In the genomic region with DNA sequence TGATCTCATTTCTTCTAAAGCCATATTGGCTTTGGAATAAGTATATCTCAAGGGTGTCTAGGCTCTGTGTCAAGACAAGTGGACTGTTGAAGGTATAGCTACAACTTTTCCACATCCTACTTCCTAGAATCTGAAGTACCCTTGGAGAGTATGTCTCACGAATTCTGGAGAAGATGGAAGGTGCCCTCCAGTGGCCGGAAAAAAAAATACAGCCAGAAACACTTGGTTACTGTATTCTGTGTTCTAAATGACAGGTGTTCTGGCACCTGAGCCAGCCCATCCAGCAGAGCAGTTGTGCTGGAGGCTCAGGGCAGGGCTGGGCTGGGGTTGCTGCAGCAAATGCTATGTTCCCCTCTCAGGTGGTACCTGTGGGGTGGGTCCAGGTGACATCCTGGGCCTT, we compare ENCODE assay signal across 10 mouse cellular contexts. TPM values are rescaled to one million over a fixed set of nuclear protein-coding genes. Genes with fewer than 3 reads are reported as not detected.
DNase-seq lines count a peak whose midpoint lies in the region; ATAC-seq and TF ChIP-seq lines count a peak whose summit lies in the region.
"Had no signal": no experiment of that assay in that cellular context is flagged by ENCODE, and none has a peak within 500 bp of the region (broad histone marks: within the 10 kb centered on the region; RNA-seq: fewer than 3 reads in every experiment).

No protein-coding gene starts in this region.

- peak; percentile 80 for TF ChIP-seq CTCF in intestine, postnatal 0 days (IDR thresholded peaks at IDR 0.05; ENCODE audit: low read depth)
- peak; percentile 75 for TF ChIP-seq CTCF in left cerebral cortex, adult 2 months (IDR thresholded peaks at IDR 0.05)

- H3K4me1 ChIP-seq in intestine, postnatal 0 days (replicated peaks; ENCODE audit: control insufficient read depth, insufficient read depth, low read length): no peaks in the 10 kb centered on the region
- no peaks in the 10 kb centered on the region for H3K4me1 ChIP-seq in intestine, embryonic 16.5 days (ENCODE audit: control insufficient read depth, insufficient read depth, low read length)
- H3K4me1 ChIP-seq in hindbrain, embryonic 14.5 days (replicated peaks; ENCODE audit: control insufficient read depth, insufficient read depth, low read length): no peaks in the 10 kb centered on the region
- H3K4me1 ChIP-seq in midbrain, embryonic 15.5 days: no peaks in the 10 kb centered on the region
- H3K4me1 ChIP-seq in stomach, embryonic 16.5 days (ENCODE audit: control insufficient read depth, insufficient read depth, low read length): no peaks in the 10 kb centered on the region
- H3K4me1 ChIP-seq: embryonic facial prominence, embryonic 12.5 days had no signal

- H3K4me2 ChIP-seq in intestine, postnatal 0 days (replicated peaks; ENCODE audit: low read depth): no peak overlapping the region
- H3K4me2 ChIP-seq in intestine, embryonic 16.5 days (ENCODE audit: low read depth, low read length): no peak overlapping the region
- H3K4me2 ChIP-seq in hindbrain, embryonic 14.5 days (replicated peaks): no peak overlapping the region
- H3K4me2 ChIP-seq in midbrain, embryonic 15.5 days: no peak overlapping the region
- no peak overlapping the region for H3K4me2 ChIP-seq in stomach, embryonic 16.5 days (ENCODE audit: low read depth, low read length)
- H3K4me2 ChIP-seq: embryonic facial prominence, embryonic 12.5 days had no signal

- peak; percentile 66 for DNase-seq in ZHBTc4 (ENCODE audit: low read depth, low spot score)
- DNase-seq in embryo, embryonic 11 days: peak; percentile 67
- DNase-seq in hindbrain, embryonic 14.5 days (ENCODE audit: low spot score): peak; percentile 78
- peak; percentile 63 to 74 for DNase-seq in left cerebral cortex, adult 2 months (ENCODE audit: extremely low spot score in 1 of 2, low spot score in 2 of 2)

- no peak for ATAC-seq in intestine, postnatal 0 days
- ATAC-seq in intestine, embryonic 16.5 days: no peak
- 0 out of 2 replicates have a peak, but pooled peaks have one; percentile 34 for ATAC-seq in hindbrain, embryonic 14.5 days (ENCODE audit: low FRiP score)
- ATAC-seq in midbrain, embryonic 15.5 days (replicated peaks): 0 out of 2 replicates have a peak, but pooled peaks have one; percentile 20
- ATAC-seq in stomach, embryonic 16.5 days (ENCODE audit: insufficient read depth, low FRiP score): peak; percentile 3; the same call in 1 of the 2 replicates

- 5% methylated on average over 2 of the region's 2 CpGs for WGBS in intestine, postnatal 0 days
- WGBS in intestine, embryonic 16.5 days: 2% methylated on average over 2 of the region's 2 CpGs
- WGBS in hindbrain, embryonic 14.5 days: 2% methylated on average over 2 of the region's 2 CpGs
- 0% methylated on average over 2 of the region's 2 CpGs for WGBS in midbrain, embryonic 15.5 days
- 1% methylated on average over 2 of the region's 2 CpGs for WGBS in stomach, embryonic 16.5 days

- no peak overlapping the region for H3K4me3 ChIP-seq in intestine, postnatal 0 days (ENCODE audit: low read depth, low read length)
- no peak overlapping the region for H3K4me3 ChIP-seq in intestine, embryonic 16.5 days (ENCODE audit: low read length)
- no peak overlapping the region for H3K4me3 ChIP-seq in hindbrain, embryonic 14.5 days (replicated peaks; ENCODE audit: low read length)
- no peak overlapping the region for H3K4me3 ChIP-seq in left cerebral cortex, adult 2 months
- no peak overlapping the region for H3K4me3 ChIP-seq in midbrain, embryonic 15.5 days
- H3K4me3 ChIP-seq in stomach, embryonic 16.5 days (replicated peaks; ENCODE audit: low read length): no peak overlapping the region
- H3K4me3 ChIP-seq: embryonic facial prominence, embryonic 12.5 days had no signal

- H3K9me3 ChIP-seq in intestine, postnatal 0 days (ENCODE audit: control insufficient read depth): no peaks in the 10 kb centered on the region
- no peaks in the 10 kb centered on the region for H3K9me3 ChIP-seq in intestine, embryonic 16.5 days (ENCODE audit: control insufficient read depth, low read length)
- H3K9me3 ChIP-seq in hindbrain, embryonic 14.5 days (ENCODE audit: control insufficient read depth, low read length): no peaks in the 10 kb centered on the region
- no peaks in the 10 kb centered on the region for H3K9me3 ChIP-seq in midbrain, embryonic 15.5 days
- H3K9me3 ChIP-seq in stomach, embryonic 16.5 days (replicated peaks; ENCODE audit: control insufficient read depth, low read length): no peaks in the 10 kb centered on the region
- H3K9me3 ChIP-seq: embryonic facial prominence, embryonic 12.5 days had no signal

- intact Hi-C loops in left cerebral cortex, adult 2 months (cut with DNase I): loop anchor here (2.0 kb wide), 2 partner anchors 21 to 51 kb away; a partner anchor contains a TSS

- no peak overlapping the region for H3K9ac ChIP-seq in intestine, postnatal 0 days (ENCODE audit: low read depth, low read length)
- H3K9ac ChIP-seq in intestine, embryonic 16.5 days (ENCODE audit: low read depth, low read length): no peak overlapping the region
- H3K9ac ChIP-seq in hindbrain, embryonic 14.5 days: no peak overlapping the region
- H3K9ac ChIP-seq in midbrain, embryonic 15.5 days: no peak overlapping the region
- no peak overlapping the region for H3K9ac ChIP-seq in stomach, embryonic 16.5 days (ENCODE audit: low read length)
- H3K9ac ChIP-seq: embryonic facial prominence, embryonic 12.5 days had no signal

- H3K27me3 ChIP-seq in intestine, postnatal 0 days (replicated peaks; ENCODE audit: control insufficient read depth, insufficient read depth, low read length): no peaks in the 10 kb centered on the region
- no peaks in the 10 kb centered on the region for H3K27me3 ChIP-seq in intestine, embryonic 16.5 days (replicated peaks; ENCODE audit: control insufficient read depth, insufficient read depth, low read length)
- H3K27me3 ChIP-seq in hindbrain, embryonic 14.5 days (ENCODE audit: control insufficient read depth, insufficient read depth, low read length): no peaks in the 10 kb centered on the region
- no peaks in the 10 kb centered on the region for H3K27me3 ChIP-seq in midbrain, embryonic 15.5 days (replicated peaks)
- H3K27me3 ChIP-seq in stomach, embryonic 16.5 days (ENCODE audit: control insufficient read depth, insufficient read depth, low read length): no peaks in the 10 kb centered on the region
- H3K27me3 ChIP-seq: embryonic facial prominence, embryonic 12.5 days had no signal

- peaks cover 24% of the 10 kb centered on the region for H3K36me3 ChIP-seq in intestine, postnatal 0 days (ENCODE audit: control insufficient read depth, insufficient read depth)
- no peaks in the 10 kb centered on the region for H3K36me3 ChIP-seq in intestine, embryonic 16.5 days (ENCODE audit: control insufficient read depth, insufficient read depth, low read length)
- H3K36me3 ChIP-seq in hindbrain, embryonic 14.5 days (replicated peaks; ENCODE audit: control insufficient read depth, insufficient read depth): peaks cover 63% of the 10 kb centered on the region
- peaks cover 39% of the 10 kb centered on the region for H3K36me3 ChIP-seq in midbrain, embryonic 15.5 days (replicated peaks)
- peaks cover 4% of the 10 kb centered on the region; the same call in 1 of the 2 replicates for H3K36me3 ChIP-seq in stomach, embryonic 16.5 days (ENCODE audit: control insufficient read depth, insufficient read depth, low read length)

- no peak overlapping the region for H3K27ac ChIP-seq in intestine, postnatal 0 days (ENCODE audit: low read depth, low read length)
- H3K27ac ChIP-seq in intestine, embryonic 16.5 days (ENCODE audit: low read length): no peak overlapping the region
- no peak overlapping the region for H3K27ac ChIP-seq in hindbrain, embryonic 14.5 days
- H3K27ac ChIP-seq in left cerebral cortex, adult 2 months: peak overlapping the region; percentile 30
- no peak overlapping the region for H3K27ac ChIP-seq in midbrain, embryonic 15.5 days
- no peak overlapping the region for H3K27ac ChIP-seq in stomach, embryonic 16.5 days (ENCODE audit: low read length)
- H3K27ac ChIP-seq: embryonic facial prominence, embryonic 12.5 days; macrophage had no signal

RNA-seq across cellular contexts. Expression of a gene that starts 21.3 kb away (rescaled TPM):
- 8.0 and 9.1 TPM in 2 replicates for polyA plus RNA-seq in intestine, postnatal 0 days (2015; fragmentation: Nextera tagmentation; extraction: Ambion mirVana)
- 12.7 and 13.6 TPM in 2 replicates for polyA plus RNA-seq in intestine, embryonic 16.5 days (2015; fragmentation: Nextera tagmentation; extraction: Ambion mirVana)
- 72.7 and 72.9 TPM in 2 replicates for polyA plus RNA-seq in hindbrain, embryonic 14.5 days (2014; fragmentation: Nextera tagmentation; extraction: Ambion mirVana)
- total RNA-seq in left cerebral cortex, adult 2 months (2021): 100 to 1,000 TPM; 279 to 291 TPM
- polyA plus RNA-seq in midbrain, embryonic 15.5 days (2015; fragmentation: Nextera tagmentation; extraction: Ambion mirVana): 76.8 and 78.4 TPM in 2 replicates
- 13.6 TPM in 2 replicates for polyA plus RNA-seq in stomach, embryonic 16.5 days (2015; fragmentation: Nextera tagmentation; extraction: Ambion mirVana)

RNA-seq across cellular contexts. Expression of a gene that starts 32.8 kb away (rescaled TPM):
- 185 TPM in 2 replicates for polyA plus RNA-seq in intestine, postnatal 0 days (2015; fragmentation: Nextera tagmentation; extraction: Ambion mirVana)
- polyA plus RNA-seq in intestine, embryonic 16.5 days (2015; fragmentation: Nextera tagmentation; extraction: Ambion mirVana): 241 and 244 TPM in 2 replicates
- polyA plus RNA-seq in hindbrain, embryonic 14.5 days (2014; fragmentation: Nextera tagmentation; extraction: Ambion mirVana): 210 and 213 TPM in 2 replicates
- total RNA-seq in left cerebral cortex, adult 2 months (2021): 100 to 1,000 TPM; 144 to 157 TPM
- 216 and 233 TPM in 2 replicates for polyA plus RNA-seq in midbrain, embryonic 15.5 days (2015; fragmentation: Nextera tagmentation; extraction: Ambion mirVana)
- polyA plus RNA-seq in stomach, embryonic 16.5 days (2015; fragmentation: Nextera tagmentation; extraction: Ambion mirVana): 240 and 242 TPM in 2 replicates

RNA-seq across cellular contexts. Expression of a gene that starts 41.3 kb away (rescaled TPM):
- 5.6 and 5.8 TPM in 2 replicates for polyA plus RNA-seq in intestine, postnatal 0 days (2015; fragmentation: Nextera tagmentation; extraction: Ambion mirVana)
- polyA plus RNA-seq in intestine, embryonic 16.5 days (2015; fragmentation: Nextera tagmentation; extraction: Ambion mirVana): 8.1 and 8.3 TPM in 2 replicates
- polyA plus RNA-seq in hindbrain, embryonic 14.5 days (2014; fragmentation: Nextera tagmentation; extraction: Ambion mirVana): 485 and 502 TPM in 2 replicates
- 100 to 1,000 TPM; 214 to 247 TPM for total RNA-seq in left cerebral cortex, adult 2 months (2021)
- polyA plus RNA-seq in midbrain, embryonic 15.5 days (2015; fragmentation: Nextera tagmentation; extraction: Ambion mirVana): 480 and 492 TPM in 2 replicates
- 5.8 and 7.4 TPM in 2 replicates for polyA plus RNA-seq in stomach, embryonic 16.5 days (2015; fragmentation: Nextera tagmentation; extraction: Ambion mirVana)
- polyA plus RNA-seq: macrophage had no signal

RNA-seq across cellular contexts. Expression of a gene that starts 51.3 kb away (rescaled TPM):
- polyA plus RNA-seq in intestine, postnatal 0 days (2015; fragmentation: Nextera tagmentation; extraction: Ambion mirVana): 182 and 198 TPM in 2 replicates
- polyA plus RNA-seq in intestine, embryonic 16.5 days (2015; fragmentation: Nextera tagmentation; extraction: Ambion mirVana): 155 and 176 TPM in 2 replicates
- polyA plus RNA-seq in hindbrain, embryonic 14.5 days (2014; fragmentation: Nextera tagmentation; extraction: Ambion mirVana): 62.4 and 72.6 TPM in 2 replicates
- total RNA-seq in left cerebral cortex, adult 2 months (2021): 10 to 100 TPM; 23.4 to 25.7 TPM
- 43.4 and 55.8 TPM in 2 replicates for polyA plus RNA-seq in midbrain, embryonic 15.5 days (2015; fragmentation: Nextera tagmentation; extraction: Ambion mirVana)
- polyA plus RNA-seq in stomach, embryonic 16.5 days (2015; fragmentation: Nextera tagmentation; extraction: Ambion mirVana): 110 and 123 TPM in 2 replicates

RNA-seq across cellular contexts. Expression of a gene that starts 54.3 kb away (rescaled TPM):
- 4.0 TPM in 2 replicates for polyA plus RNA-seq in intestine, postnatal 0 days (2015; fragmentation: Nextera tagmentation; extraction: Ambion mirVana)
- 4.7 and 5.1 TPM in 2 replicates for polyA plus RNA-seq in intestine, embryonic 16.5 days (2015; fragmentation: Nextera tagmentation; extraction: Ambion mirVana)
- 20.7 and 23.8 TPM in 2 replicates for polyA plus RNA-seq in hindbrain, embryonic 14.5 days (2014; fragmentation: Nextera tagmentation; extraction: Ambion mirVana)
- 100 to 1,000 TPM; 154 to 156 TPM for total RNA-seq in left cerebral cortex, adult 2 months (2021)
- 20.3 and 21.2 TPM in 2 replicates for polyA plus RNA-seq in midbrain, embryonic 15.5 days (2015; fragmentation: Nextera tagmentation; extraction: Ambion mirVana)
- polyA plus RNA-seq in stomach, embryonic 16.5 days (2015; fragmentation: Nextera tagmentation; extraction: Ambion mirVana): 4.9 and 6.8 TPM in 2 replicates

Comparison
In these comparisons a context has a peak if more than half of its experiments do, and no peak if none do; other contexts are left out.
1. ATAC-seq: peak in hindbrain, embryonic 14.5 days (single experiment), midbrain, embryonic 15.5 days (single experiment) and stomach, embryonic 16.5 days (single experiment); none in intestine, postnatal 0 days (single experiment) and intestine, embryonic 16.5 days (single experiment).
2. RNA of a gene that starts 41.3 kb away (polyA plus RNA-seq): 485 to 502 TPM in hindbrain, embryonic 14.5 days and 480 to 492 TPM in midbrain, embryonic 15.5 days; 8.1 to 8.3 TPM in intestine, embryonic 16.5 days, 5.8 to 7.4 TPM in stomach, embryonic 16.5 days and 5.6 to 5.8 TPM in intestine, postnatal 0 days; every median in the first group is over 10 times any median in the second.
3. Peak in every context shown above with its lines, with median percentiles within 50 percentile points of each other: DNase-seq.